Mouse (Mus musculus): Measurements from ENCODE around the gene Idh3a. TPM values are rescaled to one million over a fixed set of nuclear protein-coding genes. Genes with fewer than 3 reads are reported as not detected.

Idh3a gene
- polyA plus RNA-seq, 1 experiment from 2014 or later = 118 TPM

DNA sequence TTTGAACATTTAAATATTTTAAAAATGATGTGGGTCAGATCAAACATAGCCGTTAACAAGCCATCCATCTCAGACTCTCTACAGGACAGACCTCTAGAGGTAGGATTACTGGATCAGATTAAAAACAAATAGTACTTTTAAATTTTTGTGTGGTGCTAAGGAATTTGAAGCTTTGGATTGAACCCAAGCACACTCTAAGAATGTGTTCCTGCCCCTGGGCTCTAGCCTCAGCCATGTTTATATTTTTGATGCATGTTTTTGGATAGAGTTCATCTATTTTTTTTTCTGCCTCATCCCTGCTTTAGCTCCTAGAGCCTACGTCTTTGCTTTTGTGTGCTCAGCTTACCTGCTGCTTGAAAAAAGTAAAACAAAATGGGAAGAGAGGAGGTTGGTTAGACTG, 47.3 kb downstream of the Idh3a start:
- WGBS = 85% methylated on average over 2 of the region's 2 CpGs
- Histone ChIP-seq H3K4me3 (ENCODE audit: low read depth, low read length) (no peak overlapping the region), H3K9ac (ENCODE audit: low read length) (no peak overlapping the region)

DNA sequence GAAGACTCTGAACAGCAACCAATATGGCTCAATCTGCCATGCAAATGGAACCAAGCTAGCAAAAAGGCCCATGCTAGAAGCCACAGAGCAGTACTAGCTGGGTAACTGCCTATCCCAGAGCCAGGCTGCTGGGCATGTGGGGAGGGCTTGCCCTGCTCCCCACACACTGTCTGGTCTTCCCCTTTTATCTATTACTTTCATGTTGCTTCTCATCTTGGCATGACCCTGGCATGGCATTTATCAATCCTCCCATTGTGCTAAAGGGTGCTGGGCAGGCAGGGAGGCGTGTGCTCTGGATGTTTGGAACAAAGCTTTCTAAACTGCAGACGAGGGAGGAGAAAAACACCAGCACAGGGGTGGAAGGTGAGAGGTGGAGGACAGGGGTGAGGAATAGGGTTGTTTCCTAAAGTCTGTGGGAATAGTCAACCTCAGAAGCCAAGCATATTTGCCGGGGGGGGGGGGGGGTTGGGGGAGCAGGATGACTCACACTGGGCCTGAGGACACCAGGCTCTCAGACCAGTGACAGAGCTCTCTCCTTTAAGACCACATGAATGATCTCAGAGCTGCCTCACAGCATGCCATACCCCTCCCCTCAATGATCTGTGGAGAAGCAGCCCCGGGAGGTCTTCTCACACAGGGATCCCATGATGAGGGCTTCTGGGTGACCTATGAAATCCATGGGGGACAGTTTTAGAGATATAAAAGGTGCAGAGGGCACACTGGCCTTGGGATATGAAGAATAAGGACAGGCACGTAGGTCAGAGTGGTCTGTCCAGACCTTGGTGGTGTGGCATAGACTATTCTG, 51.6 kb downstream of the Idh3a start:
- DNase-seq (ENCODE audit: low spot score) (no peak), ATAC-seq (ENCODE audit: insufficient read depth, low FRiP score, low TSS enrichment) (no peak)
- Histone ChIP-seq H3K4me2 (ENCODE audit: low read depth) (no peak overlapping the region), H3K27ac (ENCODE audit: low read depth, low read length) (no peak overlapping the region), H3K9me3 (ENCODE audit: control insufficient read depth, low read length) (no peaks in the 10 kb centered on the region), H3K27me3 (ENCODE audit: control insufficient read depth, insufficient read depth, low read length) (no peaks in the 10 kb centered on the region), H3K36me3 (ENCODE audit: control insufficient read depth, insufficient read depth, low read length) (no peaks in the 10 kb centered on the region), H3K4me3 (ENCODE audit: low read depth, low read length) (no peak overlapping the region), H3K4me1 (ENCODE audit: control insufficient read depth, insufficient read depth, low read length) (no peaks in the 10 kb centered on the region), H3K9ac (ENCODE audit: low read length) (no peak overlapping the region)
- WGBS = 52% methylated on average over 5 of the region's 5 CpGs

More for the DNA sequence above, 47.3 kb downstream of the Idh3a start:
- Histone ChIP-seq H3K36me3 (ENCODE audit: control insufficient read depth, insufficient read depth, low read length) (no peaks in the 10 kb centered on the region), H3K27ac (ENCODE audit: low read depth, low read length) (no peak overlapping the region), H3K4me2 (ENCODE audit: low read depth) (no peak overlapping the region), H3K27me3 (ENCODE audit: control insufficient read depth, insufficient read depth, low read length) (no peaks in the 10 kb centered on the region), H3K4me1 (ENCODE audit: control insufficient read depth, insufficient read depth, low read length) (no peaks in the 10 kb centered on the region), H3K9me3 (ENCODE audit: control insufficient read depth, low read length) (no peaks in the 10 kb centered on the region)
- ATAC-seq (ENCODE audit: insufficient read depth, low FRiP score, low TSS enrichment) (no peak), DNase-seq (ENCODE audit: low spot score) (no peak)

- no peak for DNase-seq (ENCODE audit: low spot score)
- H3K4me1 ChIP-seq (ENCODE audit: control insufficient read depth, insufficient read depth, low read length) = no peaks in the 10 kb centered on the region
- no peak overlapping the region for H3K9ac ChIP-seq (ENCODE audit: low read length)
- H3K27ac ChIP-seq (ENCODE audit: low read depth, low read length) = no peak overlapping the region
- no peak overlapping the region for H3K4me3 ChIP-seq (ENCODE audit: low read depth, low read length)
- 71% methylated on average over 2 of the region's 2 CpGs for WGBS
- H3K36me3 ChIP-seq (ENCODE audit: control insufficient read depth, insufficient read depth, low read length) = no peaks in the 10 kb centered on the region
- H3K27me3 ChIP-seq (ENCODE audit: control insufficient read depth, insufficient read depth, low read length) = no peaks in the 10 kb centered on the region
- ATAC-seq (ENCODE audit: insufficient read depth, low FRiP score, low TSS enrichment) = no peak
- H3K9me3 ChIP-seq (ENCODE audit: control insufficient read depth, low read length) = no peaks in the 10 kb centered on the region
- H3K4me2 ChIP-seq (ENCODE audit: low read depth) = no peak overlapping the region
These were observed 53.1 kb downstream of the Idh3a start for GRCm38 (mm10) chr9:54639192-54639591.

DNA sequence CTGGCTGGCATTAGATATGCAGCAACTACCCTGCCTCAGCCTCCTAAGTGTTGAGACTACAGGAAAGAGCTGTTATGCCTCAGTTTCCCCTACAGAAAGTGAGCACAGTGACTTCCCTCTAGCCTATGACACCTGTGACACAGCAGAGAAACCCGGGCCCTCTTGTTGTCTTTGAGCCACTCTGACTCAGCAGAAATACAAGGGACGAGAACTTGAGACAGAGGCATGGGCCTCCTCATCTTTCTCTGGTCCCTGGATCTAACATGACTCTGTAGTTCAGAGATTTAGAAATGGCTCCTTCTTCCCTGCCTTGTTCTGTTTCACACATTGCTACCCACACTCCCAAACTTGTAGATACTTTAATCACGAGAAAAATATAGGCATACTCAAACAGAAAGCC, 55.4 kb downstream of the Idh3a start:
- H3K36me3 ChIP-seq (ENCODE audit: control insufficient read depth, insufficient read depth, low read length) = no peaks in the 10 kb centered on the region
- H3K27me3 ChIP-seq (ENCODE audit: control insufficient read depth, insufficient read depth, low read length) = no peaks in the 10 kb centered on the region
- no peak overlapping the region for H3K4me3 ChIP-seq (ENCODE audit: low read depth, low read length)
- H3K4me2 ChIP-seq (ENCODE audit: low read depth) = no peak overlapping the region
- DNase-seq (ENCODE audit: low spot score) = no peak
- H3K4me1 ChIP-seq (ENCODE audit: control insufficient read depth, insufficient read depth, low read length) = no peaks in the 10 kb centered on the region
- H3K9me3 ChIP-seq (ENCODE audit: control insufficient read depth, low read length) = no peaks in the 10 kb centered on the region
- 76% methylated on average over 3 of the region's 3 CpGs for WGBS
- no peak overlapping the region for H3K9ac ChIP-seq (ENCODE audit: low read length)
- ATAC-seq (ENCODE audit: insufficient read depth, low FRiP score, low TSS enrichment) = no peak
- H3K27ac ChIP-seq (ENCODE audit: low read depth, low read length) = no peak overlapping the region

DNA sequence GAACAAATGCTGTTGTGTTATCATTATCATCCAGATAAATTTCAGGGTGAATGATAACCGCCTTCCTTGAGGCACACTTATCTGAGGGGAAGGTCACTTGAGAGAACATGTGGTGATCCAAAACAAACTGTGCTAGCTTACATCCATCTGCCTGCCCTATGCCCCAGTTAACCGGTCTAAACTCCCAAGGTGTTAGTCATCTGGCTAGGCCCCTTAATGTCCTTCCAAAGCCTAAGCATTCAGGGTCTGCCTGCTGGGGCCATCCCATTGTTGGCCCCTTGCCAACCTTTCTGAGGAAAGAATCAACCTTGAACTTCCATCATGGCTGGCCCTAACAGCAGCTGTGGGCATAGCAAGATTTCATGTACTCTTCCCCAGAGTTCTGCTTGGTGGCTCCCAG, 56.0 kb downstream of the Idh3a start:
- DNase-seq (ENCODE audit: low spot score) (no peak), ATAC-seq (ENCODE audit: insufficient read depth, low FRiP score, low TSS enrichment) (no peak)
- Histone ChIP-seq H3K27me3 (ENCODE audit: control insufficient read depth, insufficient read depth, low read length) (no peaks in the 10 kb centered on the region), H3K4me2 (ENCODE audit: low read depth) (no peak overlapping the region), H3K9me3 (ENCODE audit: control insufficient read depth, low read length) (no peaks in the 10 kb centered on the region), H3K4me1 (ENCODE audit: control insufficient read depth, insufficient read depth, low read length) (no peaks in the 10 kb centered on the region), H3K36me3 (ENCODE audit: control insufficient read depth, insufficient read depth, low read length) (no peaks in the 10 kb centered on the region), H3K9ac (ENCODE audit: low read length) (no peak overlapping the region), H3K27ac (ENCODE audit: low read depth, low read length) (no peak overlapping the region), H3K4me3 (ENCODE audit: low read depth, low read length) (no peak overlapping the region)
- WGBS = 84% methylated on average over 2 of the region's 2 CpGs

GRCm38 (mm10) chr9:54642556-54642955, 56.4 kb downstream of the Idh3a start:
- Histone ChIP-seq H3K27ac (ENCODE audit: low read depth, low read length) (no peak overlapping the region), H3K36me3 (ENCODE audit: control insufficient read depth, insufficient read depth, low read length) (no peaks in the 10 kb centered on the region), H3K27me3 (ENCODE audit: control insufficient read depth, insufficient read depth, low read length) (no peaks in the 10 kb centered on the region), H3K9me3 (ENCODE audit: control insufficient read depth, low read length) (no peaks in the 10 kb centered on the region), H3K4me3 (ENCODE audit: low read depth, low read length) (no peak overlapping the region), H3K4me1 (ENCODE audit: control insufficient read depth, insufficient read depth, low read length) (no peaks in the 10 kb centered on the region), H3K4me2 (ENCODE audit: low read depth) (no peak overlapping the region), H3K9ac (ENCODE audit: low read length) (no peak overlapping the region)
- WGBS = 79% methylated on average over 4 of the region's 4 CpGs
- ATAC-seq (ENCODE audit: insufficient read depth, low FRiP score, low TSS enrichment) (no peak), DNase-seq (ENCODE audit: low spot score) (no peak)

DNA sequence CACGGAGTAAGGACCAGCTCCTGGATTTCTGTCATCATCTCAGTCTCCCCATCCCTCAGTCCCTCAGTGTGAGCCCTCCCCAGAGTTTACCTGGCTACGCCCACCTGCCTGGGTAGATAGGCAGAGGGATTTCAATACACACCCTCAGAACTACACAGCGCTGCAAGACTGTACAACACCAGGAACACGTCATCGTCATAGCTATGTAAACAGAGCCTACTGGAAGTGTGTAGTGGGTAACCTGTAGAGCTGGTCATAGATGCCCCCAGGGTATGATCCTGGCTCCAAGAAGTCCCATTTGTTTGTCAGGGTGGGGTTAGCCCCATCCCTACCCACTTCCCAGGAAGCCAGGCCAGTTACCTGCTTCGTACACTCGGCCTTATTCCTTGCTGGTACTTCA, 57.0 kb downstream of the Idh3a start:
- no peak overlapping the region for H3K27ac ChIP-seq (ENCODE audit: low read depth, low read length)
- 89% methylated on average over 7 of the region's 7 CpGs for WGBS
- H3K9ac ChIP-seq (ENCODE audit: low read length) = no peak overlapping the region
- H3K4me1 ChIP-seq (ENCODE audit: control insufficient read depth, insufficient read depth, low read length) = no peaks in the 10 kb centered on the region
- H3K27me3 ChIP-seq (ENCODE audit: control insufficient read depth, insufficient read depth, low read length) = no peaks in the 10 kb centered on the region
- no peak for DNase-seq (ENCODE audit: low spot score)
- no peak overlapping the region for H3K4me3 ChIP-seq (ENCODE audit: low read depth, low read length)
- no peaks in the 10 kb centered on the region for H3K9me3 ChIP-seq (ENCODE audit: control insufficient read depth, low read length)
- no peaks in the 10 kb centered on the region for H3K36me3 ChIP-seq (ENCODE audit: control insufficient read depth, insufficient read depth, low read length)
- no peak for ATAC-seq (ENCODE audit: insufficient read depth, low FRiP score, low TSS enrichment)
- H3K4me2 ChIP-seq (ENCODE audit: low read depth) = no peak overlapping the region

DNA sequence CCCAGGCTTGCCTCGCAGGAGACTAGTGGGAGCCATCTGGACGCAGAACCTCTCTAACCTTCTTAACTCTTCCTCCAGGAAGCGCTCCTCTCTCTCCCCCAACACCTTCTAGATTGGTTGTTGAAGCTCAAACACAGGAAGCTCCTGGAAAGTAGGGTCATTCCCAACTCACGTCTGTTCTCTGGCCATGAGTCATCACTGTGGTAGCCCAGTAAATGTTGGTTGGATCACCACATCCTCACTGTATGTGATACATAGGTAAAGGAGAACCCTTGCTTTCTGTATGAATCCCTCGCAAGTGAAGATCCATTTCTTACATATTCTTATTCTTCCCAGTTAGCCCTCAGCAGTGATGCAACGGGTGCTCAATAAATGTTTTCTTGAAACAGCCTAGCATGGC, 59.4 kb downstream of the Idh3a start:
- Histone ChIP-seq H3K36me3 (ENCODE audit: control insufficient read depth, insufficient read depth, low read length) (no peaks in the 10 kb centered on the region), H3K4me3 (ENCODE audit: low read depth, low read length) (no peak overlapping the region), H3K27ac (ENCODE audit: low read depth, low read length) (no peak overlapping the region), H3K9me3 (ENCODE audit: control insufficient read depth, low read length) (no peaks in the 10 kb centered on the region), H3K27me3 (ENCODE audit: control insufficient read depth, insufficient read depth, low read length) (no peaks in the 10 kb centered on the region), H3K9ac (ENCODE audit: low read length) (no peak overlapping the region), H3K4me1 (ENCODE audit: control insufficient read depth, insufficient read depth, low read length) (no peaks in the 10 kb centered on the region), H3K4me2 (ENCODE audit: low read depth) (no peak overlapping the region)
- ATAC-seq (ENCODE audit: insufficient read depth, low FRiP score, low TSS enrichment) (no peak), DNase-seq (ENCODE audit: low spot score) (no peak)
- WGBS = 86% methylated on average over 6 of the region's 6 CpGs

DNA sequence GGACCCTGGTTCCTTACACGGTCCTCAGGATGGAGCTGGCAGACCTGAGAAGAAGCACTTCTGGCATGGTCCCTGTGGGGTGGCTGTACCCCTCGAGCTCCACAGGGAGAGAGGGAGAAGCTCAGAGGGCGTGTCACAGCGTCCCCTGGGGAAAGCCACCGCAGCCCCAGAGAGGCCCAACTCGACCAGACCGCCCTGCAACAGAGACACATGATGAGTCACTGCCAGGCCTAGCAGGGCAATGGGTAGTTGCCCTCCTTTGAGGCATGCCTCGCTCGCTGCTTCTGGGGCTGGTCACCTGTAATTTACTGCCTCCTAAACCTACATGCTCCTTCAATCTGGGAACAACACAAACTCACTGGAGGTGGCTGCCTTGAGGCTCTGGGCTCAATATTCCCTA, 60.1 kb downstream of the Idh3a start:
- DNase-seq (ENCODE audit: low spot score) (no peak), ATAC-seq (ENCODE audit: insufficient read depth, low FRiP score, low TSS enrichment) (no peak)
- no peak overlapping the region for H3K27ac ChIP-seq (ENCODE audit: low read depth, low read length)
- H3K4me1 ChIP-seq (ENCODE audit: control insufficient read depth, insufficient read depth, low read length) = no peaks in the 10 kb centered on the region
- no peak overlapping the region for H3K4me2 ChIP-seq (ENCODE audit: low read depth)
- H3K36me3 ChIP-seq (ENCODE audit: control insufficient read depth, insufficient read depth, low read length) = no peaks in the 10 kb centered on the region
- H3K9me3 ChIP-seq (ENCODE audit: control insufficient read depth, low read length) = no peaks in the 10 kb centered on the region
- no peaks in the 10 kb centered on the region for H3K27me3 ChIP-seq (ENCODE audit: control insufficient read depth, insufficient read depth, low read length)
- WGBS = 78% methylated on average over 9 of the region's 9 CpGs
- H3K9ac ChIP-seq (ENCODE audit: low read length) = no peak overlapping the region
- H3K4me3 ChIP-seq (ENCODE audit: low read depth, low read length) = no peak overlapping the region
